Mouse (Mus musculus): ENCODE measurements around the gene Nol12.

Gene Nol12

GRCm38 (mm10) chr15:78948152-78948725 is 13.5 kb downstream of the Nol12 start:
- no peak for DNase-seq (ENCODE audit: low spot score in 2 of 2)

- DNase-seq (ENCODE audit: low spot score in 2 of 2) = no peak
Observed at GRCm38 (mm10) chr15:78948883-78949282, 14.2 kb downstream of the Nol12 start.

GRCm38 (mm10) chr15:78955663-78956062 is 20.9 kb downstream of the Nol12 start:
- DNase-seq (ENCODE audit: low spot score in 2 of 2) = no peak

GRCm38 (mm10) chr15:78956351-78956750 is 21.6 kb downstream of the Nol12 start:
- DNase-seq (ENCODE audit: low spot score in 2 of 2) = no peak

- no peak for DNase-seq (ENCODE audit: low spot score in 2 of 2)
Observed at GRCm38 (mm10) chr15:78957021-78957420, 22.3 kb downstream of the Nol12 start.

GRCm38 (mm10) chr15:78959537-78959936 is 24.8 kb downstream of the Nol12 start:
- no peak for DNase-seq (ENCODE audit: low spot score in 2 of 2)

- no peak for DNase-seq (ENCODE audit: low spot score in 2 of 2)
Observed at GRCm38 (mm10) chr15:78960088-78960487, 25.4 kb downstream of the Nol12 start.

- peak in 1 of 2 experiments; percentile 21 for DNase-seq (ENCODE audit: low spot score in 2 of 2)
Observed at GRCm38 (mm10) chr15:78962885-78963284, 28.2 kb downstream of the Nol12 start.

GRCm38 (mm10) chr15:78971626-78972025 is 36.9 kb downstream of the Nol12 start:
- no peak for DNase-seq (ENCODE audit: low spot score in 2 of 2)

- no peak for DNase-seq (ENCODE audit: low spot score in 2 of 2)
Observed at GRCm38 (mm10) chr15:78973950-78974349, 39.2 kb downstream of the Nol12 start.

- no peak for DNase-seq (ENCODE audit: low spot score in 2 of 2)
Observed at GRCm38 (mm10) chr15:78977676-78978159, 43.0 kb downstream of the Nol12 start.

- peak; percentile 34 to 59 for DNase-seq (ENCODE audit: low spot score in 2 of 2)
Observed at GRCm38 (mm10) chr15:78978875-78979274, 44.1 kb downstream of the Nol12 start.

- no peak for DNase-seq (ENCODE audit: low spot score in 2 of 2)
Observed at GRCm38 (mm10) chr15:78980084-78980483, 45.4 kb downstream of the Nol12 start.

- peak; percentile 92 to 93 for DNase-seq (ENCODE audit: low spot score in 2 of 2)
Observed at GRCm38 (mm10) chr15:78982658-78983435, 48.1 kb downstream of the Nol12 start.

- peak; percentile 70 to 77 for DNase-seq (ENCODE audit: low spot score in 2 of 2)
Observed at GRCm38 (mm10) chr15:78983436-78984285, 48.9 kb downstream of the Nol12 start.

GRCm38 (mm10) chr15:78984286-78984778 is 49.6 kb downstream of the Nol12 start:
- no peak for DNase-seq (ENCODE audit: low spot score in 2 of 2)

GRCm38 (mm10) chr15:78986536-78987220 is 51.9 kb downstream of the Nol12 start:
- DNase-seq (ENCODE audit: low spot score in 2 of 2) = no peak

- DNase-seq (ENCODE audit: low spot score in 2 of 2) = no peak
Observed at GRCm38 (mm10) chr15:78988499-78988971, 53.8 kb downstream of the Nol12 start.

GRCm38 (mm10) chr15:78989152-78990092 is 54.7 kb downstream of the Nol12 start:
- DNase-seq (ENCODE audit: low spot score in 2 of 2) = no peak

- no peak for DNase-seq (ENCODE audit: low spot score in 2 of 2)
Observed at GRCm38 (mm10) chr15:78990093-78990463, 55.3 kb downstream of the Nol12 start.

Data from spleen, postnatal 36 days (tissue).